Mouse (Mus musculus): Measurements from ENCODE around the gene Megf6.

Gene Megf6

GRCm38 (mm10) chr4:154213586-154213985 is 43.1 kb downstream of the Megf6 start:
- no peak for DNase-seq (ENCODE audit: low read depth)

- no peak for DNase-seq (ENCODE audit: low read depth)
Observed at GRCm38 (mm10) chr4:154214075-154214474, 43.5 kb downstream of the Megf6 start.

GRCm38 (mm10) chr4:154217711-154218350 is 47.3 kb downstream of the Megf6 start:
- DNase-seq (ENCODE audit: low read depth): no peak

GRCm38 (mm10) chr4:154222773-154223172 is 52.2 kb downstream of the Megf6 start:
- DNase-seq (ENCODE audit: low read depth): no peak

GRCm38 (mm10) chr4:154224267-154224969 is 53.9 kb downstream of the Megf6 start:
- DNase-seq (ENCODE audit: low read depth): no peak

- no peak for DNase-seq (ENCODE audit: low read depth)
Observed at GRCm38 (mm10) chr4:154224970-154225309, 54.4 kb downstream of the Megf6 start.

- no peak for DNase-seq (ENCODE audit: low read depth)
Observed at GRCm38 (mm10) chr4:154226678-154227077, 56.1 kb downstream of the Megf6 start.

GRCm38 (mm10) chr4:154228336-154228735 is 57.8 kb downstream of the Megf6 start:
- DNase-seq (ENCODE audit: low read depth): no peak

GRCm38 (mm10) chr4:154229569-154229968 is 59.0 kb downstream of the Megf6 start:
- DNase-seq (ENCODE audit: low read depth): no peak

GRCm38 (mm10) chr4:154231380-154231779 is 60.9 kb downstream of the Megf6 start:
- no peak for DNase-seq (ENCODE audit: low read depth)

- DNase-seq (ENCODE audit: low read depth): no peak
Observed at GRCm38 (mm10) chr4:154232295-154232694, 61.8 kb downstream of the Megf6 start.

GRCm38 (mm10) chr4:154236001-154236400 is 65.5 kb downstream of the Megf6 start:
- no peak for DNase-seq (ENCODE audit: low read depth)

GRCm38 (mm10) chr4:154236893-154237292 is 66.4 kb downstream of the Megf6 start:
- no peak for DNase-seq (ENCODE audit: low read depth)

GRCm38 (mm10) chr4:154237306-154237705 is 66.8 kb downstream of the Megf6 start:
- DNase-seq (ENCODE audit: low read depth): no peak

GRCm38 (mm10) chr4:154239199-154239598 is 68.7 kb downstream of the Megf6 start:
- no peak for DNase-seq (ENCODE audit: low read depth)

- DNase-seq (ENCODE audit: low read depth): no peak
Observed at GRCm38 (mm10) chr4:154240608-154241007, 70.1 kb downstream of the Megf6 start.

- DNase-seq (ENCODE audit: low read depth): no peak
Observed at GRCm38 (mm10) chr4:154245342-154245741, 74.8 kb downstream of the Megf6 start.

- peak; percentile 65 for DNase-seq (ENCODE audit: low read depth)
Observed at GRCm38 (mm10) chr4:154246115-154247040, 75.8 kb downstream of the Megf6 start.

GRCm38 (mm10) chr4:154247207-154248091 is 76.9 kb downstream of the Megf6 start:
- DNase-seq (ENCODE audit: low read depth): no peak

- no peak for DNase-seq (ENCODE audit: low read depth)
Observed at GRCm38 (mm10) chr4:154248092-154248805, 77.7 kb downstream of the Megf6 start.

- no peak for DNase-seq (ENCODE audit: low read depth)
Observed at GRCm38 (mm10) chr4:154249316-154249715, 78.8 kb downstream of the Megf6 start.

All from c-Kit-positive CD71-positive TER-119-negative erythroid progenitor cells, embryonic 14.5 days (primary cell).